Mouse (Mus musculus) forebrain, embryonic 11.5 days (tissue): Measurements from ENCODE around the gene Far2. TPM values are rescaled to one million over a fixed set of nuclear protein-coding genes. Genes with fewer than 3 reads are reported as not detected.

Experiments
- ATAC-seq: fragments of 200-750 bp; cut with Nextera tagmentation; replicated peaks from 2 replicates; pipeline ENCODE4 v1.8.0; 2017; ENCODE audit warnings: moderate TSS enrichment; ENCODE audit not compliant: low FRiP score
- DNase-seq: peaks from one replicate; pipeline ENCODE4 v3.0.0-alpha.2; 2017; ENCODE audit warnings: low spot score
- H3K27ac ChIP-seq: fragments of 300-500 bp; sonication (generic); 2 replicates; pipeline ENCODE4 v1.5.1; 2014; ENCODE audit warnings: low read depth, low read length
- H3K27me3 ChIP-seq: fragments of 300-500 bp; sonication (generic); 2 replicates; pipeline ENCODE4 v1.6.1; 2014; ENCODE audit warnings: mild to moderate bottlenecking, low read length, mixed read lengths; ENCODE audit not compliant: control insufficient read depth, insufficient read depth
- H3K36me3 ChIP-seq: fragments of 300-500 bp; sonication (generic); 2 replicates; pipeline ENCODE4 v1.6.1; 2014; ENCODE audit warnings: mild to moderate bottlenecking, low read length, moderate library complexity, mixed read lengths; ENCODE audit not compliant: control insufficient read depth, insufficient read depth
- H3K4me1 ChIP-seq: fragments of 300-500 bp; sonication (generic); replicated peaks from 2 replicates; pipeline ENCODE4 v1.6.1; 2014; ENCODE audit warnings: low read length, mixed read lengths; ENCODE audit not compliant: control insufficient read depth, insufficient read depth
- H3K4me2 ChIP-seq: fragments of 300-500 bp; sonication (generic); 2 replicates; pipeline ENCODE4 v1.6.1; 2014; ENCODE audit warnings: low read depth, mild to moderate bottlenecking, low read length, moderate library complexity, mixed read lengths; ENCODE audit not compliant: severe bottlenecking
- H3K4me3 ChIP-seq: fragments of 300-500 bp; sonication (generic); 2 replicates; pipeline ENCODE4 v1.5.1; 2014; ENCODE audit warnings: low read depth, low read length
- H3K9ac ChIP-seq: fragments of 300-500 bp; sonication (generic); 2 replicates; pipeline ENCODE4 v1.6.1; 2014; ENCODE audit warnings: low read length
- H3K9me3 ChIP-seq: fragments of 300-500 bp; sonication (generic); 2 replicates; pipeline ENCODE4 v1.6.1; 2016; ENCODE audit warnings: low read length, mixed read lengths; ENCODE audit not compliant: control insufficient read depth
- WGBS: fragments of 180-500 bp; shearing (Covaris S2); extraction: QIAGEN DNeasy Blood & Tissue Kit; methylation state at CpG from one replicate; pipeline ENCODE4 v1.1.7; 2014; 5-methylcytosine and 5-hydroxymethylcytosine counted together
- polyA plus RNA-seq: library from polyadenylated mRNA; unstranded; fragments of >200 nt; fragmentation: Nextera tagmentation; extraction: Ambion mirVana; gene quantifications from 2 replicates; pipeline ENCODE4 v1.2.1, GENCODE M21; 2014

The Far2 gene
- 2.6 and 2.7 TPM in 2 replicates for polyA plus RNA-seq

DNA sequence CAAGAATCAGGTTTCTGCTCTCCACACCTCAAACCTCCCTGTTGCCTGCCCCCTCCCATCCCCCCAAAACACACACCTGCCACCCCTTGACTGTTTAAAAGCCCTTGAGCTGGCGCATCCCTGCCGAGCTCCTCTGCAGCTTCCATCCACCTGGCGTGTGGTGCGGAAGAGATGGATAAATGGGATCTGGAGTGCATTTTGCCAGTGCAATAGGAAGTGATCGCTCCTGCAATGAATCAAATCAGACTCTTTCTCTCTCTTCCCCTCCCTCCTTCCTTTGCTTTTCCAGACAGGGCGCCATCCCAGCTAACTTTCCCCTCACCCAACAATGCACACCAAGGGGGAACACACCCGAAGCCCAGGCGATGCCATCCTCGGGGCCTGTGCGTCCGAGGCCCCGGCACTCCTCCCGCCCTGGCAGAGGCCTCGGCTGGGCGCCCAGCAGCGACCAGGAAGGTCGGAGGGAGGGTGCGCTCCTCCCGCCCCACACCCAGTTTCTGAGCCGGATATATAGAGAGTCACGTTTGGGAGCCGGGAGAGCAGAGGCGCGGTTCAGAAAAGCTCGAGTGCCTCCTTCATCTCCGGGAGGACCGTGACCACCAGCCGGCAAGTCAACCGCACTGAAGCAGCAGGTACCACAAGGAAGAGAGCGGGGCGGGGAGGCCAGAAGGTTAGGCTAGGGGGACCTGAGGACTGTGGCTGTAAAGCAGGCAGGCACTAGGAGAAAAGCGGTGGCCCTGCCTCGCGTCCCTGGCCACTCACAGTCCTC lies at the start of gene Far2:
Far2 (plus strand) TSS at position 379 of the 769 bp plus-strand sequence.
- Histone ChIP-seq H3K4me3 (peak within 1 kb of the TSS; percentile 30), H3K4me2 (peak within 1 kb of the TSS; percentile 70), H3K9me3 (no peaks in the 10 kb centered on the region), H3K4me1 (no peaks in the 10 kb centered on the region; the same call in 1 of the 2 replicates), H3K27ac (no peak within 1 kb of the TSS), H3K36me3 (no peaks in the 10 kb centered on the region), H3K9ac (peak within 1 kb of the TSS; percentile 58), H3K27me3 (peaks cover 2% of the 10 kb centered on the region; the same call in 1 of the 2 replicates)
- 1% methylated on average over 34 of the region's 34 CpGs for WGBS
- ATAC-seq (peak; percentile 63; the same call in 1 of the 2 replicates), DNase-seq (peak; percentile 54)

DNA sequence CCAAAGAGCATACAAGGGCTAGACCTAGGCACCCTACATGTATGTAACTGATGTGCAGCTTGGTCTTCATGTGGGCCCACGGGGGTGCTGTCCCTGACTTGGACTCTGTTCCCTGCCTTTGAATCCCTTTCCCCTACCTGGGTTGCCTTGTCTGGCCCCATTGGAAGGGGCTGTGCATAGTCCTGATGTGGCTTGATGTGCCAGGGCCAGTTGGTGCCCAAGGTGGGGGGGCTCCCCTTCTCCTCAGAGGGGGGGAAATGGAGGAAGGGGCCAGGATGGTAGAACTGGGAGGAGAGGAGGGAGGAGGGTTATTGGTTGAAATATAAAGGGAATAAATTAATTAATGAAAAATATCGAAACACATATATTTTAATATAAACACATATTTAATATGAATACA lies 46.6 kb upstream of the Far2 start:
- Histone ChIP-seq H3K27ac (no peak overlapping the region), H3K9ac (no peak overlapping the region), H3K4me3 (no peak overlapping the region), H3K27me3 (no peaks in the 10 kb centered on the region), H3K9me3 (no peaks in the 10 kb centered on the region), H3K4me2 (no peak overlapping the region), H3K36me3 (no peaks in the 10 kb centered on the region), H3K4me1 (no peaks in the 10 kb centered on the region)
- ATAC-seq, result no peak
- 93% methylated on average over 2 of the region's 2 CpGs for WGBS
- no peak for DNase-seq

DNA sequence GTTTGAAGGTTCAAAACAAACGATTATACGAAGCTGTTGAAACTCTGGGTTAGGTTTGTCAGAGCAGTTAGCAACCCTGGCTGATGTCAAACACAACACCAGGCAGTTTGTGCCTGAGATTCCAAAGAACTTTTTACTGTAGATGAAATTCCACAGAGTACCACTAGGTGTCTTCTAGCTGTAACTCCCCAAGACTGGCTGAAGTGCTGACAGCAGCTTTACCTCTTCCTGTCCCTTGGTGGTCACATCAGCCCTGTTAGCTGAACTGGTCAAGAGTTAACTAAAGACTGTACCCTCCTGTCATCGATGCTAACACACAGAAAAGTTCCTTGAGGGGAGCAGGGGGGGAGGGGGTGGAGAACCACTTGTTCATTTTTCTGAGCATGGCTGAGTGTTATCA lies 46.0 kb upstream of the Far2 start:
- ATAC-seq (peak; percentile 67; the same call in 1 of the 2 replicates), DNase-seq (no peak)
- no peaks in the 10 kb centered on the region for H3K4me1 ChIP-seq
- 45% methylated on average over 3 of the region's 3 CpGs for WGBS
- no peak overlapping the region for H3K4me2 ChIP-seq
- no peak overlapping the region for H3K27ac ChIP-seq
- H3K27me3 ChIP-seq, result no peaks in the 10 kb centered on the region
- no peak overlapping the region for H3K9ac ChIP-seq
- H3K9me3 ChIP-seq, result no peaks in the 10 kb centered on the region
- no peaks in the 10 kb centered on the region for H3K36me3 ChIP-seq
- H3K4me3 ChIP-seq, result no peak overlapping the region

GRCm38 (mm10) chr6:148006118-148006837 lies 40.8 kb upstream of the Far2 start:
- ATAC-seq (no peak), DNase-seq (no peak)
- no peak overlapping the region for H3K4me3 ChIP-seq
- H3K4me1 ChIP-seq, result no peaks in the 10 kb centered on the region
- H3K9me3 ChIP-seq, result no peaks in the 10 kb centered on the region
- WGBS, result 72% methylated on average over 11 of the region's 11 CpGs
- no peak overlapping the region for H3K27ac ChIP-seq
- H3K4me2 ChIP-seq, result no peak overlapping the region
- H3K27me3 ChIP-seq, result no peaks in the 10 kb centered on the region
- H3K9ac ChIP-seq, result no peak overlapping the region
- H3K36me3 ChIP-seq, result no peaks in the 10 kb centered on the region

GRCm38 (mm10) chr6:148040759-148041158 lies 6.3 kb upstream of the Far2 start:
- H3K4me3 ChIP-seq, result no peak overlapping the region
- DNase-seq (no peak), ATAC-seq (no peak)
- WGBS, result 94% methylated on average over 1 of the region's 1 CpGs
- H3K9me3 ChIP-seq, result no peaks in the 10 kb centered on the region
- no peak overlapping the region for H3K4me2 ChIP-seq
- H3K36me3 ChIP-seq, result no peaks in the 10 kb centered on the region
- H3K9ac ChIP-seq, result no peak overlapping the region
- no peaks in the 10 kb centered on the region for H3K27me3 ChIP-seq
- H3K27ac ChIP-seq, result no peak overlapping the region
- H3K4me1 ChIP-seq, result no peaks in the 10 kb centered on the region

GRCm38 (mm10) chr6:148047650-148047988 lies 560 bp downstream of the Far2 start:
- 0 out of 2 replicates have a peak, but pooled peaks have one; percentile 24 for ATAC-seq
- Histone ChIP-seq H3K9ac (peak overlapping the region; percentile 58; the same call in 1 of the 2 replicates), H3K36me3 (no peaks in the 10 kb centered on the region), H3K4me3 (peak overlapping the region; percentile 30; the same call in 1 of the 2 replicates), H3K4me1 (no peaks in the 10 kb centered on the region; the same call in 1 of the 2 replicates), H3K27ac (no peak overlapping the region), H3K4me2 (peak overlapping the region; percentile 70), H3K27me3 (peaks cover 2% of the 10 kb centered on the region; the same call in 1 of the 2 replicates), H3K9me3 (no peaks in the 10 kb centered on the region)
- no peak for DNase-seq

DNA sequence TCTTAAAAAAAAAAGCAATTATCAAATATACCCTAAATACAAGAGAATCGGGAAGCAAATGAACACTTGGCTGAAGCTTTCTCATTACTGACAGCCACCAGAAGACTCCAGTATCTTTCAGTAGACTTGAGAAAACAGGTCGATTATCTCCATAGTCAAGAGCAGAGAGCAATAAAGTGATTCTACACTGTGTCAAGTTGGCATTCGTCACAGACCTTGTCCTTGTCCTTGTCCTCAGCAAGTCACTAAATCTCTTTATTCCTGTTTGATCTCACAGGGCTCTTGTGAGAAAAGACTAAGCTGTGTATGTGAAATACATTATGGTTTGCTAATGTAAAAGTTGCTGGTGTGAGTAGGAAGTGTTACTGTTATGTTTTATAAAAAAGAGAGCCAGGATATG lies 16.1 kb downstream of the Far2 start:
- DNase-seq (no peak), ATAC-seq (no peak)
- Histone ChIP-seq H3K4me3 (no peak overlapping the region), H3K4me2 (no peak overlapping the region), H3K27ac (no peak overlapping the region), H3K27me3 (no peaks in the 10 kb centered on the region), H3K9me3 (no peaks in the 10 kb centered on the region), H3K9ac (no peak overlapping the region), H3K36me3 (no peaks in the 10 kb centered on the region), H3K4me1 (no peaks in the 10 kb centered on the region)
- WGBS, result 75% methylated on average over 3 of the region's 3 CpGs

DNA sequence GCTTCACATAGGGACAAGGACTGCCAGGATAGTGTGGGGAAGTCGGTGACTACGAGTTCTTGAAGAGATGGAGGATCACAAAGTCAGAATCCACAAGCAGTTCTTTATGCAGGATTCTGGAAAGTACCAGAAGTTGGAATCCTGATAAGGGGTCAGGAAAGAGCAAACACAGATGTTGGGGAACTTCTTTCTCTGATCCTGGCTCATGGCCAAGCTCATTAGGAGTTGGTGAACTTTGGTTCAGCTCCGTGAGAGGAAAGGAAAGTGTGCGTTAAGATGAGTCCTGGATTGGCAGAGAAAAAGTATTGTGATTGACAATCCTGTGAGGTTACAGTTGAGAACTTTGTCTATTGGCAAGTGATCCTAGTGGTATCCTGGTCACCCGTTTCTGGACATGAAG lies 19.2 kb downstream of the Far2 start:
- no peak overlapping the region for H3K27ac ChIP-seq
- 87% methylated on average over 5 of the region's 5 CpGs for WGBS
- no peak overlapping the region for H3K4me3 ChIP-seq
- H3K36me3 ChIP-seq, result no peaks in the 10 kb centered on the region
- no peaks in the 10 kb centered on the region for H3K27me3 ChIP-seq
- DNase-seq (no peak), ATAC-seq (no peak)
- no peaks in the 10 kb centered on the region for H3K9me3 ChIP-seq
- H3K4me1 ChIP-seq, result no peaks in the 10 kb centered on the region
- no peak overlapping the region for H3K9ac ChIP-seq
- H3K4me2 ChIP-seq, result no peak overlapping the region
